Mouse (Mus musculus) heart, postnatal 0 days (tissue): ENCODE data around the gene Tor4a. TPM values are rescaled to one million over a fixed set of nuclear protein-coding genes. Genes with fewer than 3 reads are reported as not detected.

ENCODE experiments used
- ATAC-seq: fragments of 200-750 bp; cut with Nextera tagmentation; 2 replicates; pipeline ENCODE4 v1.8.0; 2017; ENCODE audit warnings: low read depth, moderate number of reproducible peaks, moderate library complexity; ENCODE audit not compliant: insufficient read depth
- DNase-seq: peaks from one replicate; pipeline ENCODE4 v3.0.0-alpha.2; 2016; ENCODE audit warnings: low spot score
- H3K27ac ChIP-seq: fragments of 300-500 bp; sonication (generic); 2 replicates; pipeline ENCODE4 v1.5.1; 2014; ENCODE audit warnings: low read depth, mild to moderate bottlenecking
- H3K27me3 ChIP-seq: fragments of 300-500 bp; sonication (generic); 2 replicates; pipeline ENCODE4 v1.6.1; 2014; ENCODE audit warnings: low read length, mixed read lengths; ENCODE audit not compliant: control insufficient read depth, insufficient read depth
- H3K36me3 ChIP-seq: fragments of 300-500 bp; sonication (generic); replicated peaks from 2 replicates; pipeline ENCODE4 v1.6.1; 2014; ENCODE audit warnings: low read length, mixed read lengths; ENCODE audit not compliant: control insufficient read depth, insufficient read depth
- H3K4me1 ChIP-seq: fragments of 300-500 bp; sonication (generic); 2 replicates; pipeline ENCODE4 v1.6.1; 2014; ENCODE audit warnings: antibody characterized with exemption; ENCODE audit not compliant: control insufficient read depth, insufficient read depth
- H3K4me2 ChIP-seq: fragments of 300-500 bp; sonication (generic); 2 replicates; pipeline ENCODE4 v1.6.1; 2014; ENCODE audit warnings: low read depth, mild to moderate bottlenecking, low read length, moderate library complexity
- H3K4me3 ChIP-seq: fragments of 300-500 bp; sonication (generic); 2 replicates; pipeline ENCODE4 v1.5.1; 2014; ENCODE audit warnings: low read depth, low read length
- H3K9ac ChIP-seq: fragments of 300-500 bp; sonication (generic); replicated peaks from 2 replicates; pipeline ENCODE4 v1.6.1; 2014; ENCODE audit warnings: low read depth, low read length, mixed read lengths
- H3K9me3 ChIP-seq: fragments of 300-500 bp; sonication (generic); replicated peaks from 2 replicates; pipeline ENCODE4 v1.6.1; 2016; ENCODE audit warnings: low read length; ENCODE audit not compliant: control insufficient read depth
- CTCF ChIP-seq: IDR thresholded peaks from 2 replicates; pipeline ENCODE4 v1.5.1; 2016; ENCODE audit warnings: antibody characterized with exemption, control low read depth, low read depth
- EP300 ChIP-seq: IDR thresholded peaks from 2 replicates; pipeline ENCODE4 v1.6.1; 2016; ENCODE audit warnings: antibody characterized with exemption, low read depth
- WGBS: fragments of 180-500 bp; shearing (Covaris S2); extraction: QIAGEN DNeasy Blood & Tissue Kit; methylation state at CpG from one replicate; pipeline ENCODE4 v1.1.7; 2014; 5-methylcytosine and 5-hydroxymethylcytosine counted together
- polyA plus RNA-seq: library from polyadenylated mRNA; unstranded; fragments of >200 nt; fragmentation: Nextera tagmentation; extraction: Ambion mirVana; gene quantifications from 2 replicates; pipeline ENCODE4 v1.2.1, GENCODE M21; 2015
- total RNA-seq: library from RNA; depleted of rRNA; stranded (reverse); fragments of >200 nt; gene quantifications from 2 replicates; pipeline ENCODE4 v1.2.3, GENCODE M21; 2014; ENCODE audit warnings: low replicate concordance

Gene Tor4a
- total and polyA plus RNA-seq, 2 experiments from 2014 or later = 4.4 to 8.6 TPM

DNA sequence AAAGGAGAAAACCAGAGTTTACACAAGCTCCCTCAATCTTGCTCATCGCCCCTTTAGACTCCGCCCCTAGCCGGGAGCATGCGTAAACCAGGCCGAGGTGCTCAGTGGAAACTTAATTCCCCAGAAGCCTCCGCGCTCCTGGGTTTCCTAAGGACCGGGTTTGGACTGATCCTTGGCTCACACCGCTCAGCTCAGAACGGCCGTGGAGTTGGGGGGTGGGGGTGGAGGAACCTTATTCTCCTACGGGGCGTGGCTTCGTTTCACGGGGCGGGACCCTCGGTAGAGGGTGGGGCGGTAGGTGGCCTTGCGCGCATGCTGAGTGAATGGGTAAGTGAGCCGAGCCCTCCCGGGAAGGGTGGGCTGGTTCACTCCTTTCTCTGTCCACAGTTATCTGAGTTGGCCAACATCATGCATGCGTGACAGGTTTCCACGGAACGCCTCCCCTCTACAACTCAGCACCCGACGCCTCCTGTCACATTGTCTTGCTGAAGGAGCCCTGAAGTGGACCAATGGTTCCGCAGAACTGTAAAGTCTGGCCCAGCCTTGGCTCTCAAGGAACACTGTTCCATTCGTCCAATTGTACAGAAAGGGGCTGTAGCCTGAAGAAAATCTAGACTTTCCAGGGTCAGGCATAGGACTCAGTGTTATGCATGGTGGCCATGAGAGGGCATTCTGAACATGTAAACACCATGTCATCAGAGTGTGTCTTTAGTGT lies 44.2 kb upstream of the Tor4a start:
- peaks cover 7% of the 10 kb centered on the region for H3K4me1 ChIP-seq
- H3K9me3 ChIP-seq = no peaks in the 10 kb centered on the region
- peak; percentile 47 for DNase-seq
- no peaks in the 10 kb centered on the region for H3K36me3 ChIP-seq
- TF ChIP-seq EP300 = no peak
- TF ChIP-seq CTCF = no peak
- peak; percentile 56 for ATAC-seq
- H3K27me3 ChIP-seq = peaks cover 47% of the 10 kb centered on the region
- H3K4me2 ChIP-seq = peak overlapping the region; percentile 57
- peak overlapping the region; percentile 36 for H3K4me3 ChIP-seq
- WGBS = 2% methylated on average over 29 of the region's 29 CpGs
- H3K27ac ChIP-seq = no peak overlapping the region
- no peak overlapping the region; the same call in 1 of the 2 replicates for H3K9ac ChIP-seq

DNA sequence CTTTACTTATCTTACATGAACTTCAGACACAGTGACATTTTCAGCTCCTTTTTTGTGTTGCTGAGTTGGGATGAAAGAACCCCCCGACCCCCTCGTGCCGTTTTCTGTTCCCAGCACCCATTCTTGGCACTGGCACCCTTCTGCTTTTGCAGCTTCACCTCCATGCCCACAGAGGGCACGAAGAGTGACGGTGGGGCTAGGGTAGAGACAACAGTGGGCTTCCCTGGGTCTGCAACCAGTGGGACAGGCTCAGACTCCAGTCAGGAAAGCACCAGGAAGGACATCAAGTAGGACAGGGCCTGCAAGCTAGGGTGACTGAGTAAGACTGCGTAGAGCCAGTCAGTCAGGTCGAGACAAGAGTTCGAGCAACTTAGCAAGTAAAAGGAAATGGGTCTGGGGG lies 43.6 kb upstream of the Tor4a start:
- peak overlapping the region; percentile 36; the same call in 1 of the 2 replicates for H3K4me3 ChIP-seq
- H3K9ac ChIP-seq = no peak overlapping the region
- H3K4me1 ChIP-seq = peaks cover 7% of the 10 kb centered on the region
- peak overlapping the region; percentile 57 for H3K4me2 ChIP-seq
- H3K27me3 ChIP-seq = peaks cover 47% of the 10 kb centered on the region
- H3K36me3 ChIP-seq = no peaks in the 10 kb centered on the region
- H3K9me3 ChIP-seq = no peaks in the 10 kb centered on the region
- no peak for DNase-seq
- ATAC-seq = no peak
- TF ChIP-seq CTCF (no peak), EP300 (no peak)
- WGBS = 58% methylated on average over 8 of the region's 8 CpGs
- no peak overlapping the region for H3K27ac ChIP-seq

DNA sequence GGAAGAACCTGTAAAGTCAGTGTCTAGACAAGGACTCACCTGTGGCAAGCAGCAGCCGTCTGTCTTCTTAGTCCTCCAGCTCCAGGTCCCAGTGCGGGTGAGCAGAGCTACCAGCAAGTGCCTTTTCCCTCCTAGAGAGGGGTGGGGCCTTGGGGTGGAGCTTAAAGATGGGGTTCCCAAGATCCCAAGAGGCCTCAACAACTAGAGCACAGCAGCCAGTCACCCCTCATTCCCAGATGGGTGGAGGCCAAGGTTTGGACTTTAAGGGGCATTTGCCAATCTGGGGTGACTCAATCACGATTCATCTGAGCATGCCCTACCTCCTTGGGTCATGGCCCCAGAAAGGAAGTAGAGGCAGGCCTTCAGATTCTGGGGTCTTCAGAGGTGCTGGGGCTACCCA lies 43.1 kb upstream of the Tor4a start:
- WGBS = 77% methylated on average over 3 of the region's 3 CpGs
- Histone ChIP-seq H3K27me3 (peaks cover 51% of the 10 kb centered on the region), H3K4me2 (no peak overlapping the region)

DNA sequence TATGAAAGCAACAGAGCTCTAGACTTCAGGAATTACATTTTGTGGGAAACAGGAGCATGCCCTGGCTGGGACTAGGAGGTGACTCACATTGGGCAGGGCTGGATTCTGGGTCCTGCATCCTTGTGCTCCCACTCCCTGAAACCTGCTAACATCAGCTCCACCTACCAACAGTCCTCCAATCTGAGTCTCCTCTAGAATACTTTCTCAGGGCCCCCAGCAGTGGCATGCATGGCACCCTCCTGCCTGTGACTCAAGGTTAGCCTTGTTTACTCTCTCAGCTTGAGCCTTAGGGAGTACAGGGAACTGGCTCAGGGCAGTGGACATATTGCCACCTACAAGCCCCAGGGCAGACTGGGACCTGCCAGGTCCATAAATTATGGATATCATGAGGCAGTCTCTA lies 41.4 kb upstream of the Tor4a start:
- Histone ChIP-seq H3K27ac (no peak overlapping the region), H3K4me1 (peaks cover 7% of the 10 kb centered on the region), H3K4me2 (no peak overlapping the region), H3K9ac (no peak overlapping the region), H3K36me3 (no peaks in the 10 kb centered on the region), H3K9me3 (no peaks in the 10 kb centered on the region), H3K4me3 (no peak overlapping the region), H3K27me3 (peaks cover 47% of the 10 kb centered on the region)
- TF ChIP-seq EP300 = no peak
- TF ChIP-seq CTCF = no peak
- no peak for DNase-seq
- ATAC-seq = no peak

More for the DNA sequence above, 43.1 kb upstream of the Tor4a start:
- Histone ChIP-seq H3K27ac (no peak overlapping the region), H3K9me3 (no peaks in the 10 kb centered on the region), H3K36me3 (no peaks in the 10 kb centered on the region), H3K4me3 (no peak overlapping the region), H3K9ac (no peak overlapping the region), H3K4me1 (peaks cover 7% of the 10 kb centered on the region)
- no peak for ATAC-seq
- no peak for DNase-seq
- TF ChIP-seq CTCF (no peak), EP300 (no peak)

DNA sequence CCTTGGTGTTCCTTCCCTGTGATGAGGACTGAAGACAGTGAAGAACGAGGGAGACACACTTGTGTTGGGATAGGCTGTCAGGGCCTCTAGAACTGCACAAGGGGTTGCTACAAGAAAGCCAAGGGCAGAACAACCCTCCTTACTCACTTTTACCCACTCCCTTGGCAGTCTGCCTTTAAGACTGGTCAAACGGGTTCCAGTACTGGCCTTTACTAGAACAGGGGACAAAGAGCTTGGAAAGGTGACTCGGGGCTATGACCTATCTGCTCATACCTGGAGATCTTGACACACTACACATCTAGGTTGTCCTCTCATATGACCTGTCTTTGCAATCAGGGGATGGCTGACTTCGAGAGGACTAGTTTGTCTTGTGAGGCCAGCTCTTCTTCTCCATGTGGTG lies 40.8 kb upstream of the Tor4a start:
- Histone ChIP-seq H3K9ac (no peak overlapping the region), H3K9me3 (no peaks in the 10 kb centered on the region), H3K27ac (no peak overlapping the region), H3K4me3 (no peak overlapping the region), H3K4me1 (peaks cover 7% of the 10 kb centered on the region), H3K4me2 (no peak overlapping the region), H3K36me3 (no peaks in the 10 kb centered on the region), H3K27me3 (peaks cover 41% of the 10 kb centered on the region)
- ATAC-seq (no peak), DNase-seq (no peak)
- TF ChIP-seq CTCF (no peak), EP300 (no peak)
- WGBS = 47% methylated on average over 4 of the region's 4 CpGs

DNA sequence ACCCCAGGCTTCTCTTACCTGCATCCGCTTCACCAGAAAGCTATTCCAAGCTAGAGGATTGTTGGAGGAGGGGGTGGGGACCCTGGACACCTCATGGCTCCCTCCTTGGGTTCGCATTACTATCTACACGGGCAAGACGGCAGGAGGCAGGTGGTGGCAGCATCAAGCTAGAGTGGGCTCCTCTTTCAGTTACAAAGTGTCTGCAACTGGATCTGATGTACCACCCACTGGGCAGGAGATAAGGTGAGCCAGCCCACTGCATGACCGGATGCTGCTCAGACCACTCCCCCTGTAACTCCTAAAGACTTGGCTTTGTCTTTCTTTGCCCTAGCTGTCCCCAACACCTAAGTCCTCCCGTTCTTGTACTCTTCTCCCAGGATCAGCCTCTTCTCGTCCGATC lies 39.9 kb upstream of the Tor4a start, which contains the start of gene Rnf224:
TSS of gene Rnf224 (minus strand) at position 174 of the 400 bp plus-strand sequence.
- no peak within 1 kb of the TSS for H3K4me2 ChIP-seq
- H3K9me3 ChIP-seq = no peaks in the 10 kb centered on the region
- peaks cover 7% of the 10 kb centered on the region for H3K4me1 ChIP-seq
- no peak within 1 kb of the TSS for H3K4me3 ChIP-seq
- no peaks in the 10 kb centered on the region for H3K36me3 ChIP-seq
- H3K27ac ChIP-seq = no peak within 1 kb of the TSS
- 25% methylated on average over 8 of the region's 8 CpGs for WGBS
- no peak for DNase-seq
- no peak for TF ChIP-seq CTCF
- no peak for TF ChIP-seq EP300
- ATAC-seq = no peak
- H3K9ac ChIP-seq = no peak within 1 kb of the TSS
- H3K27me3 ChIP-seq = peaks cover 32% of the 10 kb centered on the region
